Mouse (Mus musculus) left cerebral cortex, adult 6 months (tissue): Measurements from ENCODE around the gene Gm42372. TPM values are rescaled to one million over a fixed set of nuclear protein-coding genes. Genes with fewer than 3 reads are reported as not detected.

ENCODE experiments used
- long read RNA-seq, 2 experiments: library from polyadenylated mRNA; unstranded; transcript quantifications; one replicate each; pipeline ENCODE4 v2.0.0; 2019 to 2020
- polyA plus RNA-seq: library from polyadenylated mRNA; unstranded; fragments of <200 nt; fragmentation: Nextera tagmentation; gene quantifications from 2 replicates; pipeline ENCODE4 v1.2.3, GENCODE M21; 2021

Gene Gm42372
- 12.2 and 12.7 TPM in 2 replicates for polyA plus RNA-seq
- long read RNA-seq, experiment 1, full-length matches to known transcripts, result 8 of 8 reads
- long read RNA-seq, experiment 1, partial matches to known transcripts, result 0 of 8 reads
- long read RNA-seq, experiment 1, other reads (novel, unspliced or antisense), result 0 of 8 reads
- long read RNA-seq, experiment 2, full-length matches to known transcripts, result 19 of 19 reads
- long read RNA-seq, experiment 2, partial matches to known transcripts, result 0 of 19 reads
- long read RNA-seq, experiment 2, other reads (novel, unspliced or antisense), result 0 of 19 reads

DNA sequence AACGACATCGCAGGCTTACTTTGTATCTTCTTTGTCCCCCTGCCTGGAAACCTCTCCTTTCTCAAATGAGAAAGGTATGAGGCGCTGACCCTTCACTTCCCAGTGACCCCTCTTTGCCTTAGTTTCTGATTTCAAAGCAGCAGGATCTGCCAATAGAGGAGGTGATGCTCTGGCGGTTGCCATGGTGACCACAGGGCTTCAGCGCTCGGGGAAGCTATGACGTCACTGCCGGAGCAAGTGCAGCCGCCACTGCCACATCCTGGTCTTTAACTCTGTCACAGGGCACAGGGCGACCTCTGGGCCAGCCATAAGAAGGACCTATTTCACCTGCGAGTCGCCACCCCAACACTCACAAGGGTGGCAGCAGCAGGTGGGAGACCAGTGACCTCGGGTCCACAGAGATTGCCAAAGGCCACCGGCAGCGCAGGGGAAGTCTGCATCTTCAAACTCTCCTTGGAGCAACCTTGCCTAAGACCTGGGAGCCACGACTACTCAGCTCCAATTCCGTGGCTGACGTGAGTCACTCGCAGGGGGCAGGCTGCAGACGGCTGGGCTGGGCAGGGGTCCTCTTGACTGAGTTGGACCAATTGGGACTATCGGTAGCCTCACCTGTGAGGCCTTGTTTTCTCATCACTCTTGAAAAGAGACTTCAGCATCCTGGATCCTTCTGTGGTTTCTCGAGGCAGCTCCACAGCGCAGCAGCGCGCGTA, at the start of gene Gm42372:
Gene Gm42372, plus strand, starts transcription at position 228 of the 710 bp plus-strand sequence.

DNA sequence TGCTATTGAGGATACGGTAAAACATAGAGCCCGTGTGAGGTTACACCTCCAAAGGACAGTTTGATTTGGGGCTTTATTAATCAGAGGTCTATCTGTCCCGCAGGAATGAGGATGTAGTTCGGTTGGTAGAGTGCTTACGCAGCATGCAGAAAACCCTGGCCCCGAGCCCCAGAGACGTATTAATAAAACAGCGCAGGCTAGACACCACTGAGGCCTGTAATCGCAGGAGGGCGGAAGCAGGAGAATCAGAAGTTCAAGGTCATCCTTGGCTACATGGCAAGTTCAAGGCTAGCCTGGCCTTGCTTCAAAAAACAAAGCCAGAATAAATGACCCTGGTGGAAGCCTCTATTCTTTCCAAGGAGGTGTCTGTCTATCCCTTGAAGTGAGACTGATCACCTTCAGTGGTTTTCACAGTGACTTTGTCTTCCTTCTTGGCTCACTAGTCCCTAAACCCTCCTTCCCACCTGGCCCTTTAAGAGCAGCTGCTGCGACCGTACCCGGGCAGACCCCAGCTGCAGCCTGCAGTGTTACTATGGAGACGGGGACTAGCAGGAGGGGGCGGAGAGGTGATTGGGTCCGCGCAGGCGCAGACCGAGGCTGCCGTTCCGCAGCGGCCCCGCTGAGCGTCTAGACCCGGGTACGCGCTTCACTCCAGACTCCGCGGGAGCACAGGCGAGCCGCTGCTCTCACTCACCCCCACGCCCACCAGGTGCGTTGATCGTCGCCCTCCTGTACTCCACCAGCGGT, 38.7 kb upstream of the Gm42372 start, which contains the start of gene Pnmal2:
Gene Pnmal2, plus strand, starts transcription at position 622 of the 747 bp plus-strand sequence.

DNA sequence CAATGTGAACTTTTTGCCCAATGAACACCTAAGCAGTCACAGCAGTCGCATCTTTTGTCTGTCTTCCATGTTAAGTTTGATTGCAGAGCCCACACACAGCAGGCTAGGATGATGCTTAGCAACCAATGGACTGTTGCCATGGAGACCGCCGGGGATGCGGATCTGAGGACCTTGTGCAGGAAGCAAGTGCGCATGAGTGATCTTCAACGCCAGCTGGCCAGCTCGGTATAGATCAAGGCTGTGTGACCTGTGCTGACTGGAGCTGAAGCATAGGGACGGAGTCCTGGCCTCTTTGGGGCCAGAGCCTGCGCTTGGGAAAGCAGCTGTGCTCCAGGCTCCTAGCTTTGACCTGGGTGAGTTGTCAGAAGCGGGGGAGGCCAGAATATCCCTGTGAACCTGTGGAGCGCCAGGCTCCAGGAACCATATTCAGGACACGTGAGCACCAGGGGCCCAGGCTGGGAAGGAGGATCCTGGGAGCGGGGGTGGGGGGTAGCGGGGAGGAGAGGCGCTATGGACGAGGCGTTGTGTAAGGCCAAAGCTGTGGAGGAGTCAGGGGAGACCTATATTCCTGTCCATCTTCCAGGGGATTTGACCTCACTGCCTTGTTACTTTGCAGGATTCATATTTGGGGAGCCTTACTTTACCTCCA, 23.2 kb upstream of the Gm42372 start, which contains the start of gene Pnmal1:
Gene Pnmal1, plus strand, starts transcription at position 141 of the 649 bp plus-strand sequence.

DNA sequence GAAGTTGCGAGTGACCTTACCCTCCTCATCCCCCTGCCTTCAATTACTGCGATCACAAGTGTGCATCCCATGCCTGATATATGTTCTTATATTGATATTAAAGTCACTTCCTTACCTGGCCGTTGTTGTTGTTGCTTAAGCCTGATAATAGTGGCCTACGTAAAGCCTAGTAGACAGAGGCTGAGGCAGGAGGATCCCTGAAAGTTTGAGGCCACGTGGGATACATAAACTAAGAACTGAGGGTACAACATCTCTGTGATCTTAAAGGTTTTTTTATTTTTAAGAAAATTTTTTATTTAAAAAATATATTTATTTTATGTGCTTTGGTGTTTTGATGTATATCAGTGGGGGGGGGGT, 9.5 kb downstream of the Gm42372 start, which contains the start of gene Ccdc8:
Gene Ccdc8, plus strand, starts transcription at position 258 of the 357 bp plus-strand sequence.

DNA sequence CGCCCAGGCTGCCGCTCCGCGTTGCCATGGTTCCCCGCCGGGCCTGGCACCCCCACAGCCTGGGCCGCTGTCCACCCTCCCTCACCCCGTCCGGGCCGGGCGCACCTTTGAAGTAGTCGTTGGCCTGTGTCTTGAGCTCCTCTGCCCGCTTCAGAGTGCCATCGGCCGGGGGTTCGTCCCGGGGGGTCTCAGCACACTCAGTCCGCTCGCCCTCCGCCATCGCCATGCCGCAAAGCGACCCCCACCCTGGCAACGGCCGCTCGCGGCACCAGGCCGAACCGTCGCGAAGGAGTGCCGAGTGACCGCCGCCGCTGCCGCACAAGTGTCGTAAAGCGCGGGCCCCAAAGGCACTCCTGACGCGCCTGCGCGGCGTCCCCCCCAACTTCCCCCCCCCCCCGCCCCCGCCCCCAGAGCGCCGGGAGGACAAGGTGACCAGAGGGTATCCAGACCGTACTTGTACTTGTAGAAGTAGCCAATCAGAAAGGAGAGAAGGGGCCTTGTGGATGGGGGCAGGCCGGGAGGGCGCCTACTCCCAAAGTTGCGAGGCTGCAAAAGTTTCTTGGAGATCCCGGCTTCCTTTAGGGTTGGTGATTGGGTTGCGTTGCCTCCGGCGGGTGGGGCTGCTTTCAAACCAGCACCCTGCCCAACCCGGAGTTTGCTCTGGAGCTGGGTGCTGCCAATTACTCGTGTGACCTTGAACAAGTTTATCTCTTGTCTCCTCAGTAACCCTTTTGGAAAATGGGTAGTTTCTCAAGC, 44.9 kb downstream of the Gm42372 start, which contains the start of gene Ppp5c:
Gene Ppp5c, minus strand, starts transcription at position 337 of the 756 bp plus-strand sequence.

Other genes with a start within 250 kb of the Gm42372 start
- 462 and 560 TPM in 2 replicates for gene Ap2s1, start 244.7 kb upstream of the Gm42372 start, polyA plus RNA-seq
- gene Slc1a5, start 201.7 kb upstream of the Gm42372 start, polyA plus RNA-seq, result 0.74 and 1.7 TPM in 2 replicates
- gene Strn4, start 167.2 kb upstream of the Gm42372 start, polyA plus RNA-seq, result 39.6 and 117 TPM in 2 replicates
- gene Fkrp, start 166.4 kb upstream of the Gm42372 start, polyA plus RNA-seq, result 22.6 and 23.2 TPM in 2 replicates
- gene Prkd2, start 140.2 kb upstream of the Gm42372 start, polyA plus RNA-seq, result 0.92 and 1.4 TPM in 2 replicates
- gene Dact3, start 107.8 kb upstream of the Gm42372 start, polyA plus RNA-seq, result 11.7 and 14.8 TPM in 2 replicates
- gene Gng8, start 91.3 kb upstream of the Gm42372 start, polyA plus RNA-seq, result 4.2 and 7.8 TPM in 2 replicates
- not detected in 2 replicates for gene Ptgir, start 76.6 kb upstream of the Gm42372 start, polyA plus RNA-seq
- gene Calm3, start 59.0 kb upstream of the Gm42372 start, polyA plus RNA-seq, result 463 and 548 TPM in 2 replicates
- 78.1 and 86.9 TPM in 2 replicates for gene Pnmal2, start 38.4 kb upstream of the Gm42372 start, polyA plus RNA-seq
- 54.7 and 66.6 TPM in 2 replicates for gene Pnmal1, start 23.4 kb upstream of the Gm42372 start, polyA plus RNA-seq
- 0.26 and 0.40 TPM in 2 replicates for gene Ccdc8, start 9.6 kb downstream of the Gm42372 start, polyA plus RNA-seq
- 143 and 174 TPM in 2 replicates for gene Ppp5c, start 44.8 kb downstream of the Gm42372 start, polyA plus RNA-seq
- 0.82 and 1.1 TPM in 2 replicates for gene Hif3a, start 79.3 kb downstream of the Gm42372 start, polyA plus RNA-seq
- 2.7 and 3.6 TPM in 2 replicates for gene Psg16, start 91.0 kb downstream of the Gm42372 start, polyA plus RNA-seq
- gene Ceacam3, start 167.2 kb downstream of the Gm42372 start, polyA plus RNA-seq, result not detected in 2 replicates
- not detected in 2 replicates for gene Psg29, start 220.4 kb downstream of the Gm42372 start, polyA plus RNA-seq